Mouse (Mus musculus) kidney, adult 2 months (tissue): ENCODE measurements around the gene Zbtb9.

Experiments
- CTCF ChIP-seq: fragments of 200-500 bp; conservative IDR thresholded peaks from 2 replicates; pipeline ENCODE4 v1.5.1; 2011; ENCODE audit warnings: low read depth, mild to moderate bottlenecking, control low read depth, low read length, moderate library complexity, mixed read lengths; ENCODE audit not compliant: insufficient read depth, insufficient read length
- POLR2A ChIP-seq: fragments of 200-500 bp; IDR thresholded peaks from one replicate; pipeline ENCODE4 v1.6.1; 2011; ENCODE audit warnings: low read depth, low read length, control low read depth

GRCm38 (mm10) chr17:26970221-26970620, 2.7 kb upstream of the Zbtb9 start:
- no peak for TF ChIP-seq CTCF
- no peak for TF ChIP-seq POLR2A
